Mouse (Mus musculus) hindbrain, embryonic 10.5 days (tissue): ENCODE measurements around the gene Olfr807. TPM values are rescaled to one million over a fixed set of nuclear protein-coding genes. Genes with fewer than 3 reads are reported as not detected.

Experiments used
- DNase-seq: peaks from one replicate; pipeline ENCODE4 v3.0.0-alpha.2; 2017; ENCODE audit warnings: low spot score
- H3K27ac ChIP-seq: fragments of 300-500 bp; sonication (generic); 2 replicates; pipeline ENCODE4 v1.5.1; 2016; ENCODE audit warnings: mild to moderate bottlenecking, moderate library complexity
- H3K27me3 ChIP-seq: fragments of 300-500 bp; sonication (generic); 2 replicates; pipeline ENCODE4 v1.6.1; 2016; ENCODE audit warnings: mild to moderate bottlenecking; ENCODE audit not compliant: poor library complexity, insufficient read depth, severe bottlenecking
- H3K36me3 ChIP-seq: fragments of 300-500 bp; sonication (generic); 2 replicates; pipeline ENCODE4 v1.6.1; 2016; ENCODE audit warnings: mild to moderate bottlenecking, moderate library complexity
- H3K4me1 ChIP-seq: fragments of 300-500 bp; sonication (generic); replicated peaks from 2 replicates; pipeline ENCODE4 v1.6.1; 2016; ENCODE audit warnings: mild to moderate bottlenecking
- H3K4me3 ChIP-seq: fragments of 300-500 bp; sonication (generic); 2 replicates; pipeline ENCODE4 v1.5.1; 2016; ENCODE audit warnings: mild to moderate bottlenecking, moderate library complexity
- H3K9me3 ChIP-seq: fragments of 300-500 bp; sonication (generic); 2 replicates; pipeline ENCODE4 v1.6.1; 2016; ENCODE audit warnings: mild to moderate bottlenecking, moderate library complexity
- WGBS: fragments of 180-500 bp; shearing (Covaris S2); methylation state at CpG from one replicate; pipeline ENCODE4 v1.1.7; 2016; 5-methylcytosine and 5-hydroxymethylcytosine counted together
- polyA plus RNA-seq: library from polyadenylated mRNA; unstranded; fragments of >200 nt; fragmentation: Nextera tagmentation; extraction: Ambion mirVana; gene quantifications from 2 replicates; pipeline ENCODE4 v1.2.1, GENCODE M21; 2016

Gene Olfr807
- polyA plus RNA-seq = not detected in 2 replicates

DNA sequence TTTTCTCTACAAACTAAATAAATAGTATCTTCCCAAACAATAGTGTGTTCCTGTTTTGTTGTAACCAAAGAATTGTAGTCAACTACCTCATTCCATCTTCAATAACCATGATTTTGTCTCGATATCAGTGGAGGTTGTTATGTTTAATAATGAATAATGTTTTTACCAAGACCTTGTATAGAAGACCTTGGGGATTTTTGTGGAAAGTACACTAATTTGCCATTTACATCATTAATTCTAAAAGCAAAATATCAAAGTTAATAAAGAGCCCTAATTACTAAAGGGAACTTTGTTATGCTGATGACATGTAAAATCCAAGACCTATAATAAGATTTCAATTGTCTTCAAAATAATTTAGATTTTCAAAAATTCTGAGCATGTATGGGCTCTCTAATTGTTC, at the start of gene Olfr807:
Gene Olfr807, minus strand, starts transcription at position 101 of the 400 bp plus-strand sequence.
- H3K4me1 ChIP-seq = no peaks in the 10 kb centered on the region
- WGBS = 83% methylated on average over 1 of the region's 1 CpGs
- no peaks in the 10 kb centered on the region for H3K27me3 ChIP-seq
- H3K4me3 ChIP-seq = no peak within 1 kb of the TSS
- no peaks in the 10 kb centered on the region for H3K9me3 ChIP-seq
- no peaks in the 10 kb centered on the region for H3K36me3 ChIP-seq
- no peak for DNase-seq
- no peak within 1 kb of the TSS for H3K27ac ChIP-seq

DNA sequence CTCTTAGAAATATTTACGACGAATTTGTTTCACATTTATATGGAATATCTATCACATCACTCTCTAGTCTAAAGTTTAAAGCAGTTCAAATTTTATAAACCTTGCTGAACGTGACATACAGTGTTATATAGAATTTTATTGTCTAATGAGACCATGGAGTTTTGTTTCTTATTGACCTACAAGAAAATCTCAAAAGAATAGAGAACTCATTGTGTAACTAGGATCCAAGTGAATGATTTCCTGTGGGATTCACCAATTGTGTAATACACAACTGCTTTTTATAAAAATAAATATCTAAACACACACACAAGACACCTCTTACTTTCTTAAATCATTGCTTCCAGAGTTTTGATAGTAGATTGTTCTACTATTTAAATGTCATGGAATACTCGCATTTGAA, 46.7 kb upstream of the Olfr807 start, which contains the start of gene Olfr811:
Gene Olfr811, minus strand, starts transcription at position 101 of the 400 bp plus-strand sequence.
- Histone ChIP-seq H3K27me3 (no peaks in the 10 kb centered on the region), H3K4me3 (no peak within 1 kb of the TSS), H3K9me3 (no peaks in the 10 kb centered on the region), H3K27ac (no peak within 1 kb of the TSS), H3K36me3 (no peaks in the 10 kb centered on the region), H3K4me1 (no peaks in the 10 kb centered on the region)
- DNase-seq = no peak
- 89% methylated on average over 4 of the region's 4 CpGs for WGBS

DNA sequence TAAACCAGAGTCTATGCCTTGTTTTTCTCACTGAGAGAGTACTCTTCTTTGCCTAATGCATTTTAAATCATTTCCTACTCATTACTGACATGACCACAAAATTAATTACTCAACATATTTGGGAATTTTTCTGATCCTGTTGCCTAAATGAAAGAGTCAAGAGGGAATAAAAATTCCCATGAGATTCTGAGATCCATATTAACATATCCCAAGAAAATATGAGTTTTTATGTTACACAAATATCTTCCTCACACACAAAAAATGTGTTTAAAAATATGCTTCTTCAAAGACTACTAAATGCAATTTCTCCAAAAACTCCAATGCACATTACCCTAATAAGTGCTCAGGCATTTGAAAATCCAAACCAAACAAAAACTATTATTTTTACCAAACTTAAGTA, 37.2 kb upstream of the Olfr807 start, which contains the start of gene Olfr810:
Gene Olfr810, minus strand, starts transcription at position 101 of the 400 bp plus-strand sequence.
- Histone ChIP-seq H3K4me3 (no peak within 1 kb of the TSS), H3K27me3 (no peaks in the 10 kb centered on the region), H3K4me1 (no peaks in the 10 kb centered on the region), H3K36me3 (no peaks in the 10 kb centered on the region), H3K27ac (no peak within 1 kb of the TSS), H3K9me3 (no peaks in the 10 kb centered on the region)
- no peak for DNase-seq

DNA sequence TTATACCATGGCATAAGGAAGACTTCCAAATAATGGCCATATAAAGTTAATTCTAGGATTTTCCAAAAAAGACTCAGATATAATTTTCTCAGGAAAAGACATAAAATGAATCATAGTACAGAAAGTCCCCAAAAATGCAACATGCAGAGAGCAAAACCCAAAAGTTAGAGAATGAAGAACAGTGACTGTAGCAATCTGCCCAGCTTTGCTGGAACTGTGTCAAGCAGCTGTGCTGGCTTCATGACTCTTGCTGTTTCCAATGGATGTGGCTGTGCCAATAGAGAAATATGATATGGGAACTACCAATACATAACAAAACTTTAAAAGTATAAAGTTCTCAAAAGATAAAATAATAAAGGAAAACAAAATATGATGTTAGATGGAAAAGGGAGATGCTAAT, 20.5 kb upstream of the Olfr807 start:
- no peaks in the 10 kb centered on the region for H3K9me3 ChIP-seq
- H3K36me3 ChIP-seq = no peaks in the 10 kb centered on the region
- DNase-seq = no peak

DNA sequence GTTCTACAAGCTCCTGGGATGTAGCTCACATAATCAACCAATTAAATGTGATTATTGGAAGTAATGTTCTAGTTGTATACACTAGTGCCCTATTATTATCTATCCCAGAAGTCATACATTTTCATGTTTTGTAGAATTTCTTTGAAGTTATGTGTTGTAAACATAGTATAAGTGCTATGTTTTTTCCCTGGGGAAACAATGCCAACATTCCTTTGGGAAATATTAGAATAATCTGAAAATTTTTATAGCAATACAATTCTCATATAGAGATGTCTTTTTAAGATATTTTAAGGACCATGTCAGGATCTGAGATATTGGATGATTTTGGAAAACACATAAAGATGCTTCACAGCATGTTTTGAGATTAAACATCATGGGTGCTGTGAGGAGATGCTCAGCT, 16.7 kb upstream of the Olfr807 start, which contains the start of gene Olfr809:
Gene Olfr809, plus strand, starts transcription at position 301 of the 400 bp plus-strand sequence.
- Histone ChIP-seq H3K9me3 (no peaks in the 10 kb centered on the region), H3K27ac (no peak within 1 kb of the TSS), H3K4me3 (no peak within 1 kb of the TSS), H3K4me1 (no peaks in the 10 kb centered on the region), H3K36me3 (no peaks in the 10 kb centered on the region), H3K27me3 (no peaks in the 10 kb centered on the region)
- no peak for DNase-seq

More for the DNA sequence above, 20.5 kb upstream of the Olfr807 start:
- H3K27ac ChIP-seq = no peak overlapping the region
- no peaks in the 10 kb centered on the region for H3K27me3 ChIP-seq
- no peak overlapping the region for H3K4me3 ChIP-seq
- H3K4me1 ChIP-seq = no peaks in the 10 kb centered on the region

DNA sequence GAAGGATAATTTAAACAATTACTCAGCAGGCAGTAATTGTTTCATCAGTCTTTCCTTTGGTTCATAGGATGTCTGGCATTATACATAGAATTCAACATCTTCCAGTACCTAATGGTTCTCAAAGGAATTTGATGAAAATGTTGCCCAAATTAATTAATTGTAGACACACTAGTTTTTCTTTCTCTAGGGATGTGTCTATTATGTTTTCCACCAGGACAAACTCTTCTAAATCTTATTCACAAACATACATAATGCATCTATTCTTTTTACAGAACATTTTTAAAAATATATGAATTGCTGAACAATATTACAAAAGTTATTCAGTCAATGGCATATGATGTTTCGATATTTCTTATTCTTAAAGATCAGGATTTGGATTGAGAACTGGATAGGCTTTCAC, 7.6 kb upstream of the Olfr807 start, which contains the start of gene Olfr808:
Gene Olfr808, plus strand, starts transcription at position 301 of the 400 bp plus-strand sequence.
- Histone ChIP-seq H3K27me3 (no peaks in the 10 kb centered on the region), H3K4me1 (no peaks in the 10 kb centered on the region), H3K9me3 (no peaks in the 10 kb centered on the region), H3K4me3 (no peak within 1 kb of the TSS), H3K36me3 (no peaks in the 10 kb centered on the region), H3K27ac (no peak within 1 kb of the TSS)
- DNase-seq = no peak
- 91% methylated on average over 1 of the region's 1 CpGs for WGBS

DNA sequence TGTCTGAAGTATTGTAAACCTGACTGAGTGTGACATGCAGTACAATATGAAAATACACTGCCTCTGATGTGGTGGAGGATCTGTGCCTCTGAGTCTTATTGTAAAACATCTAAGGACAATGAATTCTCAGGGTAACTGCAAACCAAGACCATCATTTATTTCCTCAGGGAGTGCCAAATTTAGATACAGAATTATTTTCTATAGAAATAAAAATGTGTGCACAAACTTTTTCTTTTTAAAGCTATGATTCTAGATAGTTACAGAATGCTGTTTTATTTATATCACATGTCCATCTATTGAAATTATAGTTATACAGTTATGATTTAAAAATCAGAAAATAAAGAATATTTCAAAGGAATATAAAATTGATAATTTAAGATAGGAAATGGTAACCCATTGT, 15.8 kb downstream of the Olfr807 start, which contains the start of gene Olfr806:
Gene Olfr806, minus strand, starts transcription at position 101 of the 400 bp plus-strand sequence.
- H3K4me3 ChIP-seq = no peak within 1 kb of the TSS
- no peaks in the 10 kb centered on the region for H3K27me3 ChIP-seq
- H3K36me3 ChIP-seq = no peaks in the 10 kb centered on the region
- DNase-seq = no peak
- no peak within 1 kb of the TSS for H3K27ac ChIP-seq
- no peaks in the 10 kb centered on the region for H3K4me1 ChIP-seq
- no peaks in the 10 kb centered on the region for H3K9me3 ChIP-seq

DNA sequence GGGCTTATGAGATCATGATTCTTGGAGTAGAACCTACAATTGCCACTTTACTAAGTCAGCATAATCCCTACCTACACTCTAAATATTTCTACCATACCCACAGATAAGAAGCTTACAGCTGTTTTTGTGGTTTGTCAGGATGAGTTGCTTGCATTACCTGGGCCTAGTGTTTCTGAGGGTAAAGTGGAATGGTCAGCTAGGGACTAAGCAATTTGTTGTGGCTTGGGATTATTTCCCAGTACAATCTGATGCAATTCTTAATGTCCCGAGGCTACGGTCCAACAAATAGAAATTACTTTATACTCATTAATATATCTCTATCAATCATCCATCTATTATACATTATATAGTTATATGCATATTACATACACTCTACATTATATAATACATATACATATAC, 28.3 kb downstream of the Olfr807 start, which contains the start of gene Olfr805:
Gene Olfr805, minus strand, starts transcription at position 101 of the 400 bp plus-strand sequence.
- Histone ChIP-seq H3K4me3 (no peak within 1 kb of the TSS), H3K4me1 (no peaks in the 10 kb centered on the region), H3K27ac (no peak within 1 kb of the TSS), H3K36me3 (no peaks in the 10 kb centered on the region), H3K9me3 (no peaks in the 10 kb centered on the region), H3K27me3 (no peaks in the 10 kb centered on the region)
- WGBS = 92% methylated on average over 2 of the region's 2 CpGs
- no peak for DNase-seq

Other genes starting within 250 kb of the Olfr807 start
- not detected in 2 replicates for gene Olfr791, start 236.0 kb downstream of the Olfr807 start, polyA plus RNA-seq
- not detected in 2 replicates for gene Olfr792, start 218.6 kb downstream of the Olfr807 start, polyA plus RNA-seq
- gene Olfr794, start 190.1 kb downstream of the Olfr807 start, polyA plus RNA-seq = not detected in 2 replicates
- not detected in 2 replicates for gene Olfr796, start 145.2 kb downstream of the Olfr807 start, polyA plus RNA-seq
- not detected in 2 replicates for gene Olfr798, start 129.9 kb downstream of the Olfr807 start, polyA plus RNA-seq
- not detected in 2 replicates for gene Olfr799, start 120.3 kb downstream of the Olfr807 start, polyA plus RNA-seq
- gene Olfr800, start 100.1 kb downstream of the Olfr807 start, polyA plus RNA-seq = not detected in 2 replicates
- not detected in 2 replicates for gene Olfr801, start 83.9 kb downstream of the Olfr807 start, polyA plus RNA-seq
- gene Olfr802, start 69.6 kb downstream of the Olfr807 start, polyA plus RNA-seq = not detected in 2 replicates
- gene Olfr803, start 63.5 kb downstream of the Olfr807 start, polyA plus RNA-seq = not detected in 2 replicates
- gene Olfr804, start 54.6 kb downstream of the Olfr807 start, polyA plus RNA-seq = not detected in 2 replicates
- gene Olfr805, start 28.4 kb downstream of the Olfr807 start, polyA plus RNA-seq = not detected in 2 replicates
- gene Olfr806, start 15.9 kb downstream of the Olfr807 start, polyA plus RNA-seq = not detected in 2 replicates
- not detected in 2 replicates for gene Olfr808, start 7.7 kb upstream of the Olfr807 start, polyA plus RNA-seq
- gene Olfr809, start 16.8 kb upstream of the Olfr807 start, polyA plus RNA-seq = not detected in 2 replicates
- not detected in 2 replicates for gene Olfr810, start 37.1 kb upstream of the Olfr807 start, polyA plus RNA-seq
- gene Olfr811, start 46.6 kb upstream of the Olfr807 start, polyA plus RNA-seq = not detected in 2 replicates
- gene Olfr812, start 88.3 kb upstream of the Olfr807 start, polyA plus RNA-seq = not detected in 2 replicates
- gene Olfr813, start 97.6 kb upstream of the Olfr807 start, polyA plus RNA-seq = not detected in 2 replicates
- not detected in 2 replicates for gene Olfr814, start 122.1 kb upstream of the Olfr807 start, polyA plus RNA-seq
- gene Olfr815, start 148.1 kb upstream of the Olfr807 start, polyA plus RNA-seq = not detected in 2 replicates
- gene Olfr816, start 157.8 kb upstream of the Olfr807 start, polyA plus RNA-seq = not detected in 2 replicates
- gene Olfr818, start 191.3 kb upstream of the Olfr807 start, polyA plus RNA-seq = not detected in 2 replicates
- gene Olfr819, start 209.5 kb upstream of the Olfr807 start, polyA plus RNA-seq = not detected in 2 replicates
- not detected in 2 replicates for gene Olfr247, start 218.3 kb upstream of the Olfr807 start, polyA plus RNA-seq
- not detected in 2 replicates for gene Gm10310, start 227.3 kb upstream of the Olfr807 start, polyA plus RNA-seq